Mouse (Mus musculus) kidney, postnatal 0 days (tissue): ENCODE measurements around the gene Secisbp2l. TPM values are rescaled to one million over a fixed set of nuclear protein-coding genes. Genes with fewer than 3 reads are reported as not detected.

Experiments used
- ATAC-seq: fragments of 200-750 bp; cut with Nextera tagmentation; replicated peaks from 2 replicates; pipeline ENCODE4 v1.8.0; 2017; ENCODE audit warnings: low read depth, moderate number of reproducible peaks, moderate TSS enrichment, moderate library complexity; ENCODE audit not compliant: low FRiP score
- DNase-seq: peaks from one replicate; pipeline ENCODE4 v3.0.0-alpha.2; 2016; ENCODE audit warnings: low spot score
- H3K27ac ChIP-seq: fragments of 300-500 bp; sonication (generic); 2 replicates; pipeline ENCODE4 v1.5.1; 2014; ENCODE audit warnings: mild to moderate bottlenecking
- H3K27me3 ChIP-seq: fragments of 300-500 bp; sonication (generic); 2 replicates; pipeline ENCODE4 v1.6.1; 2014; ENCODE audit warnings: low read length, mixed read lengths; ENCODE audit not compliant: insufficient read depth
- H3K36me3 ChIP-seq: fragments of 300-500 bp; sonication (generic); 2 replicates; pipeline ENCODE4 v1.6.1; 2014; ENCODE audit warnings: low read length, mixed read lengths; ENCODE audit not compliant: insufficient read depth
- H3K4me1 ChIP-seq: fragments of 300-500 bp; sonication (generic); replicated peaks from 2 replicates; pipeline ENCODE4 v1.6.1; 2014; ENCODE audit warnings: antibody characterized with exemption, low read length, mixed read lengths; ENCODE audit not compliant: insufficient read depth
- H3K4me2 ChIP-seq: fragments of 300-500 bp; sonication (generic); 2 replicates; pipeline ENCODE4 v1.6.1; 2014; ENCODE audit warnings: mild to moderate bottlenecking, low read length, moderate library complexity, mixed read lengths
- H3K4me3 ChIP-seq: fragments of 300-500 bp; sonication (generic); replicated peaks from 2 replicates; pipeline ENCODE4 v1.5.1; 2014; ENCODE audit warnings: low read depth, low read length
- H3K9ac ChIP-seq: fragments of 300-500 bp; sonication (generic); 2 replicates; pipeline ENCODE4 v1.6.1; 2014; ENCODE audit warnings: low read depth, low read length
- H3K9me3 ChIP-seq: fragments of 300-500 bp; sonication (generic); replicated peaks from 2 replicates; pipeline ENCODE4 v1.6.1; 2016; ENCODE audit warnings: low read length, inconsistent platforms, mixed read lengths
- CTCF ChIP-seq: IDR thresholded peaks from 2 replicates; pipeline ENCODE4 v1.5.1; 2016; ENCODE audit warnings: antibody characterized with exemption, low read depth, mild to moderate bottlenecking, moderate library complexity
- WGBS: fragments of 180-500 bp; shearing (Covaris S2); extraction: QIAGEN DNeasy Blood & Tissue Kit; methylation state at CpG from one replicate; pipeline ENCODE4 v1.1.7; 2014; 5-methylcytosine and 5-hydroxymethylcytosine counted together
- polyA plus RNA-seq: library from polyadenylated mRNA; unstranded; fragments of >200 nt; fragmentation: Nextera tagmentation; extraction: Ambion mirVana; gene quantifications from 2 replicates; pipeline ENCODE4 v1.2.1, GENCODE M21; 2015

Gene Secisbp2l
- polyA plus RNA-seq, 1 experiment from 2014 or later = 17.1 TPM

DNA sequence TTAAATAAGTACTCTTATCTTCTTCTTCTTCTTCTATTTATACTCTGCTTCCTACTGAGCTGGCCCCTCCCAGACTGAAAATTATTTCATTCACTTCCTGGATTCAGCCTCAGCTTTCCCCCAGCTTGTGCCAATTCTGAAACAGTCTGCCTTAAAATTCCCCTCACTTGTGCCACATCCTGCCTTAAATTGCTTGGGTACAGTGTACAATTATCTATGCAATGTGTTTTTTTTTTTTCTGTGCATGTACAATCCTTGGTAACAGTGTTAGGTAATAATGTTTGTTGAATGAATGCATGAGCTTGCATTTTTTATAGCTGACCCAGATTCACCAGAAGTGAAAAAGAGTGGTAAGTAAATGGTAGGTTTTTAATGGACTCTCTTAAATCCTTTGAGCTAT lies 5.7 kb upstream of the Secisbp2l start:
- DNase-seq = no peak
- no peaks in the 10 kb centered on the region for H3K27me3 ChIP-seq
- ATAC-seq = no peak

DNA sequence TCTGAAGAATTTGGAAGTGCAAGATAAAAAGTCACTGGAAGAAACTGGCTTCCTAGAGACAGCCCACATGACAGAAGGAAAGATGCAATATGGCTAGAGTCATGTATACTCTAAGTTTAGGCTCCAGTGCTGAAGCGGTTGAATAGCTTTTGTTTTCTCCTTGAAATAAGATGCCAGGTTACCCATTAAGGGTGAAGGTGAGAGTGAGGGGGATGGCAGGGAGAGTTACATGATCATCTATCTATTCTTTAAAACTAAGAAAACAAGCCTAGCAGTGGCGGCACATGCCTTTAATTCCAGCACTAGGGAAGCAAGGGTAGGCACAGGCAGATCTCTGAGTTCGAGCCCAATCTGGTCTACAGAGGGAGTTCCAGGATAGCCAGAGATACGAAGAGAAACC lies 2.4 kb upstream of the Secisbp2l start:
- Histone ChIP-seq H3K27ac (peak overlapping the region; percentile 54; the same call in 1 of the 2 replicates), H3K4me3 (no peak overlapping the region), H3K4me2 (no peak overlapping the region), H3K4me1 (peaks cover 17% of the 10 kb centered on the region), H3K9ac (no peak overlapping the region), H3K9me3 (no peaks in the 10 kb centered on the region), H3K36me3 (no peaks in the 10 kb centered on the region), H3K27me3 (no peaks in the 10 kb centered on the region)
- WGBS = 48% methylated on average over 4 of the region's 4 CpGs
- no peak for TF ChIP-seq CTCF
- ATAC-seq (no peak), DNase-seq (peak; percentile 58)

More for the DNA sequence above, 5.7 kb upstream of the Secisbp2l start:
- H3K9me3 ChIP-seq = no peaks in the 10 kb centered on the region
- H3K9ac ChIP-seq = no peak overlapping the region
- TF ChIP-seq CTCF = no peak
- no peak overlapping the region for H3K4me3 ChIP-seq
- no peak overlapping the region for H3K27ac ChIP-seq
- H3K36me3 ChIP-seq = no peaks in the 10 kb centered on the region
- H3K4me2 ChIP-seq = no peak overlapping the region
- H3K4me1 ChIP-seq = peaks cover 4% of the 10 kb centered on the region

DNA sequence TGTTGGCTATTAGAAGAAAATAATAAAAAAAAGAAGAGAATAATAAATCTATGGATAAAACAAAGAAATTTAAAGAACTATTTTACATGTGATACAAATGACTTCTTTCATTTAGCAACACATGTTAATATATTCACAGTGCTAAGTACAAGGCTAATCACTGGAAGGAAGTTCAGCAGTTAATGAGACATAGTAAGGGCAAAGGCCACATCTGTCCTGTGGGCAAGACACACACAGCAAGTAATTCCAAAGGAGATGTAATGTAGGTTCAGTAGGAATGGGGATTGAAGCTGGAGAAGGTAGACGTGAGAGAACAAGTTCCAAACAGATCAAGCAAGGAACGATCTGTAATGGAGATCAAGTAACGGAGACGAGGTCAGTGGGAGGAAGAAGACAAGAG lies 1.7 kb upstream of the Secisbp2l start:
- no peak for TF ChIP-seq CTCF
- no peaks in the 10 kb centered on the region for H3K27me3 ChIP-seq

DNA sequence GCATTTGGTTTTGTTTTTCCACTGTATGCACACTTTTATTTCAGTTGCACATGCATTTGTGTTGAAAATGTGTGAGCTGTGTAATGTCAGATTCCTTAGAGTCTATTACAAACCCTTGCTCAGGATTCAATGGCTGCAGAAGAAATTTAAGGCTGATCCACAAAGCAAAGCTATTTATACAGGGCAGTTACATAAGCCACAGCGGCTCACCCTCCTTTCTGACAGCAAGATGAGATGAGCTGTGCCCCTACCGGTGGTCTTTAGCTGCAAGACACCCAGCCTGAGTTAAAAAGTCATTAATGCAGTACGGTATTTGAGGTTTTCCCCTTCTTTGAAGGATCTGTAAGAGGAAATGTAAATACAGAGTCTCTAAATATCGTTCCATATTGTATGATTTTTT lies 1.2 kb upstream of the Secisbp2l start:
- 0 out of 2 replicates have a peak overlapping the region, but pooled peaks have one; percentile 69 for H3K4me2 ChIP-seq
- H3K27ac ChIP-seq = 0 out of 2 replicates have a peak overlapping the region, but pooled peaks have one; percentile 90
- H3K27me3 ChIP-seq = no peaks in the 10 kb centered on the region
- WGBS = 47% methylated on average over 4 of the region's 4 CpGs
- ATAC-seq (no peak), DNase-seq (peak; percentile 17)
- peaks cover 20% of the 10 kb centered on the region for H3K4me1 ChIP-seq
- no peak overlapping the region for H3K4me3 ChIP-seq
- no peaks in the 10 kb centered on the region for H3K36me3 ChIP-seq
- no peak overlapping the region for H3K9ac ChIP-seq
- TF ChIP-seq CTCF = peak; percentile 14; the same call in 1 of the 2 replicates
- no peaks in the 10 kb centered on the region for H3K9me3 ChIP-seq

More for the DNA sequence above, 1.7 kb upstream of the Secisbp2l start:
- DNase-seq = peak; percentile 20
- no peak overlapping the region for H3K4me3 ChIP-seq
- H3K27ac ChIP-seq = peak overlapping the region; percentile 54; the same call in 1 of the 2 replicates
- no peak overlapping the region for H3K4me2 ChIP-seq
- no peaks in the 10 kb centered on the region for H3K36me3 ChIP-seq
- H3K9ac ChIP-seq = no peak overlapping the region
- H3K9me3 ChIP-seq = no peaks in the 10 kb centered on the region
- 43% methylated on average over 4 of the region's 4 CpGs for WGBS
- peaks cover 20% of the 10 kb centered on the region for H3K4me1 ChIP-seq
- ATAC-seq = no peak

DNA sequence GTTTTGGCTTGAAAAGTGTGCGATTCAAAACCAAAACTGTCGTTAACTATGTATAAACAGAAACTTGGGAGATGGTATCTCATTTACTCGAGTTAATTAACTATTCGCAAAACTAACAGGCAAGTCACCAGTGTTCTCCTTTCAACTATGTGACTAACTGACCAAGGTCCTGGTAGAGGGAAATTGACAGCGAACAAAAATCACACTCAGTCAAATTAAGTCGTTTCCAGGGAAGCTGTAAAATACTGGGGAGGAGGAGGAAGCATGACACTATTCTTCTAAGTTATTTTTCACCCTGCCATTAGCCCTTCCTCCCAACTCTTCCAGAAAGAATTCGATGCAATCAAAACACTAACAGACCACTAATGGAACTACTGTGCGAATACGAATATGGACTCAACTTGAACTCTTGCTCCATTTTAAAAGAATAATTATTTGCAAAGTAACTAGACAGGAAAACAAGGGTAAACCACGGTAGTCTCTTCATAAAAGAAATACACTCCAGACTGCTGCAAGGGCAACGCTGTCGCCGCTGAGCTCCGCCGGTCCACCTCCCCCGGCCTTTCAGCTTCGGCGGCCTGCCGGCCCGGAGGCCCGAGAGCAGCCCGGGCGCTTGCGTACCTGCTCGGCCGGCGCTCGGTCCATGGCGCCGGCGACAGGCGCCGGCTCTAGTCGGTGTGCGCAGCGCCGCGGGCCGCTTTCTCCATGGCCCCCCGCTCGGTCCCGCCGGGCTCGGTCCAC lies 522 bp downstream of the Secisbp2l start:
- no peaks in the 10 kb centered on the region for H3K9me3 ChIP-seq
- under 1% methylated on average over 44 of the region's 44 CpGs for WGBS
- peak; percentile 56 for DNase-seq

DNA sequence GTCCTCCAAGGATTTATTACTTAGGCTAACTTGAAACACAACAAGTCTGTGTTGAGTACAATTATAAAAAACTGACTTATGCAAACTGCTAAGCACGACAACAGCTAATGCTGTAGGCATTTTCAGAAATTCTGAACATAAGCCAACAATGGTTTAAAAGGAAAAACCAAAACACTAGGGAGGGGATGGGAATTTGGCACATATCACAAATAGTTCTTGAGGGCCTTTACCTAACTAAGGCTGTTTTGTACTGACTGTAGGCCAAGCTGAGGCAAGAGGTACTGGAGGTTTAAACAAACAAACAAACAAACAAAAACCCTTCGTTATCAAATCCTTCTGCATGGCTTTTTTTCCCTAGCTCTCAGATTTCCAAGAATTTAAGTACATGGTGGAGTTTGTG lies 1.7 kb downstream of the Secisbp2l start:
- ATAC-seq (no peak), DNase-seq (peak; percentile 19)
- no peak for TF ChIP-seq CTCF
- H3K9ac ChIP-seq = peak overlapping the region; percentile 89; the same call in 1 of the 2 replicates
- H3K9me3 ChIP-seq = no peaks in the 10 kb centered on the region
- H3K4me2 ChIP-seq = peak overlapping the region; percentile 69
- WGBS = 44% methylated on average over 2 of the region's 2 CpGs
- no peaks in the 10 kb centered on the region for H3K36me3 ChIP-seq
- no peak overlapping the region for H3K27ac ChIP-seq
- H3K27me3 ChIP-seq = no peaks in the 10 kb centered on the region
- H3K4me1 ChIP-seq = peaks cover 20% of the 10 kb centered on the region
- peak overlapping the region; percentile 86; the same call in 1 of the 2 replicates for H3K4me3 ChIP-seq

More for the DNA sequence above, 522 bp downstream of the Secisbp2l start:
- H3K4me2 ChIP-seq = peak overlapping the region; percentile 69
- H3K27ac ChIP-seq = peak overlapping the region; percentile 90
- H3K27me3 ChIP-seq = no peaks in the 10 kb centered on the region
- H3K4me1 ChIP-seq = peaks cover 20% of the 10 kb centered on the region
- H3K4me3 ChIP-seq = peak overlapping the region; percentile 86
- peak overlapping the region; percentile 89 for H3K9ac ChIP-seq
- TF ChIP-seq CTCF = no peak
- no peaks in the 10 kb centered on the region for H3K36me3 ChIP-seq
- peak; percentile 3; the same call in 1 of the 2 replicates for ATAC-seq
